8 mouse cellular contexts compared by ENCODE assay signal in genomic region chr8:94178857-94179712, GRCm38 (mm10). TPM values are rescaled to one million over a fixed set of nuclear protein-coding genes. Genes with fewer than 3 reads are reported as not detected.
DNase-seq lines count a peak whose midpoint lies in the region; ATAC-seq lines count a peak whose summit lies in the region.

Gene Mt1 (plus strand): TSS chr8:94179082.

- WGBS in embryonic facial prominence, embryonic 13.5 days, result under 1% methylated on average over 50 of the region's 50 CpGs
- under 1% methylated on average over 50 of the region's 50 CpGs for WGBS in limb, embryonic 10.5 days
- WGBS in midbrain, embryonic 12.5 days, result under 1% methylated on average over 50 of the region's 50 CpGs

- ATAC-seq in embryonic facial prominence, embryonic 13.5 days (ENCODE audit: insufficient number of reproducible peaks, insufficient read depth, low FRiP score, low TSS enrichment, low read depth), result peak; percentile 74
- ATAC-seq in midbrain, embryonic 12.5 days (ENCODE audit: low FRiP score, low read depth), result peak; percentile 75

- peak within 1 kb of the TSS; percentile 50 for H3K4me3 ChIP-seq in embryonic facial prominence, embryonic 13.5 days
- peak within 1 kb of the TSS; percentile 52 for H3K4me3 ChIP-seq in limb, embryonic 10.5 days
- H3K4me3 ChIP-seq in midbrain, embryonic 12.5 days, result peak within 1 kb of the TSS; percentile 43

- peak within 1 kb of the TSS; percentile 83 for H3K4me2 ChIP-seq in embryonic facial prominence, embryonic 13.5 days
- peak within 1 kb of the TSS; percentile 78 for H3K4me2 ChIP-seq in midbrain, embryonic 12.5 days (replicated peaks)

- H3K4me1 ChIP-seq in embryonic facial prominence, embryonic 13.5 days, result peaks cover 34% of the 10 kb centered on the region
- peaks cover 36% of the 10 kb centered on the region for H3K4me1 ChIP-seq in limb, embryonic 10.5 days
- H3K4me1 ChIP-seq in midbrain, embryonic 12.5 days, result peaks cover 27% of the 10 kb centered on the region

- peak; percentile 70 to 71 for DNase-seq in B cell, adult 2 months
- DNase-seq in adrenal gland, postnatal 25 days, result peak; percentile 91
- peak; percentile 100 for DNase-seq in heart, adult 11 months
- DNase-seq in kidney, adult 18-20 months, result peak; percentile 88
- peak; percentile 81 for DNase-seq in limb, embryonic 10.5 days (ENCODE audit: low spot score)
- peak; percentile 72 for DNase-seq in spleen, adult 12 weeks (ENCODE audit: low spot score)

- no peak within 1 kb of the TSS for H3K27ac ChIP-seq in embryonic facial prominence, embryonic 13.5 days
- peak within 1 kb of the TSS; percentile 21; the same call in 1 of the 2 replicates for H3K27ac ChIP-seq in limb, embryonic 10.5 days
- H3K27ac ChIP-seq in midbrain, embryonic 12.5 days (replicated peaks), result no peak within 1 kb of the TSS

- no peaks in the 10 kb centered on the region for H3K36me3 ChIP-seq in embryonic facial prominence, embryonic 13.5 days
- H3K36me3 ChIP-seq in limb, embryonic 10.5 days, result no peaks in the 10 kb centered on the region
- no peaks in the 10 kb centered on the region for H3K36me3 ChIP-seq in midbrain, embryonic 12.5 days

- no peaks in the 10 kb centered on the region for H3K9me3 ChIP-seq in embryonic facial prominence, embryonic 13.5 days
- no peaks in the 10 kb centered on the region for H3K9me3 ChIP-seq in limb, embryonic 10.5 days (replicated peaks)
- H3K9me3 ChIP-seq in midbrain, embryonic 12.5 days, result no peaks in the 10 kb centered on the region

- H3K9ac ChIP-seq in embryonic facial prominence, embryonic 13.5 days, result peak within 1 kb of the TSS; percentile 67
- peak within 1 kb of the TSS; percentile 34; the same call in 1 of the 2 replicates for H3K9ac ChIP-seq in midbrain, embryonic 12.5 days (replicated peaks)

- peaks cover 98% of the 10 kb centered on the region for H3K27me3 ChIP-seq in embryonic facial prominence, embryonic 13.5 days
- peaks cover 100% of the 10 kb centered on the region for H3K27me3 ChIP-seq in limb, embryonic 10.5 days (ENCODE audit: low read depth, poor library complexity, severe bottlenecking)
- H3K27me3 ChIP-seq in midbrain, embryonic 12.5 days, result peaks cover 98% of the 10 kb centered on the region

RNA-seq across cellular contexts. Expression of gene Mt1, which starts in this region (rescaled TPM):
- total RNA-seq in adrenal gland, postnatal 25 days (2021), result 182 and 239 TPM in 2 replicates
- 133 and 170 TPM in 2 replicates for polyA plus RNA-seq in embryonic facial prominence, embryonic 13.5 days (2015; fragmentation: Nextera tagmentation; extraction: Ambion mirVana)
- 105 and 163 TPM in 2 replicates for polyA plus RNA-seq in limb, embryonic 10.5 days (2016; fragmentation: Nextera tagmentation; extraction: Ambion mirVana)
- polyA plus RNA-seq in midbrain, embryonic 12.5 days (2016; fragmentation: Nextera tagmentation; extraction: Ambion mirVana), result 31.1 and 38.8 TPM in 2 replicates
